Mouse (Mus musculus): ENCODE results near the gene Calu. TPM values are rescaled to one million over a fixed set of nuclear protein-coding genes. Genes with fewer than 3 reads are reported as not detected.

Calu gene
- polyA plus RNA-seq, 1 experiment from 2014 or later, result 156 TPM

GRCm38 (mm10) chr6:29396714-29397540 lies 49.1 kb downstream of the Calu start:
- Histone ChIP-seq H3K36me3 (replicated peaks) (no peaks in the 10 kb centered on the region), H3K9ac (peak overlapping the region; percentile 77), H3K4me3 (peak overlapping the region; percentile 80), H3K27me3 (replicated peaks) (peaks cover 11% of the 10 kb centered on the region; the same call in 1 of the 2 replicates), H3K4me1 (peaks cover 17% of the 10 kb centered on the region), H3K27ac (peak overlapping the region; percentile 73), H3K9me3 (no peaks in the 10 kb centered on the region), H3K4me2 (peak overlapping the region; percentile 89)
- WGBS, result under 1% methylated on average over 21 of the region's 24 CpGs
- peak; percentile 85 for ATAC-seq (replicated peaks)

GRCm38 (mm10) chr6:29397575-29397974 lies 49.7 kb downstream of the Calu start:
- 5% methylated on average over 6 of the region's 6 CpGs for whole genome bisulfite sequencing
- Histone ChIP-seq H3K4me2 (peak overlapping the region; percentile 89), H3K4me3 (peak overlapping the region; percentile 80), H3K36me3 (replicated peaks) (no peaks in the 10 kb centered on the region), H3K9me3 (no peaks in the 10 kb centered on the region), H3K4me1 (peaks cover 17% of the 10 kb centered on the region), H3K9ac (no peak overlapping the region; the same call in 1 of the 2 replicates), H3K27ac (0 out of 2 replicates have a peak overlapping the region, but pooled peaks have one; percentile 73), H3K27me3 (replicated peaks) (peaks cover 11% of the 10 kb centered on the region; the same call in 1 of the 2 replicates)
- 0 out of 2 replicates have a peak, but pooled peaks have one; percentile 24 for ATAC-seq (replicated peaks)

DNA sequence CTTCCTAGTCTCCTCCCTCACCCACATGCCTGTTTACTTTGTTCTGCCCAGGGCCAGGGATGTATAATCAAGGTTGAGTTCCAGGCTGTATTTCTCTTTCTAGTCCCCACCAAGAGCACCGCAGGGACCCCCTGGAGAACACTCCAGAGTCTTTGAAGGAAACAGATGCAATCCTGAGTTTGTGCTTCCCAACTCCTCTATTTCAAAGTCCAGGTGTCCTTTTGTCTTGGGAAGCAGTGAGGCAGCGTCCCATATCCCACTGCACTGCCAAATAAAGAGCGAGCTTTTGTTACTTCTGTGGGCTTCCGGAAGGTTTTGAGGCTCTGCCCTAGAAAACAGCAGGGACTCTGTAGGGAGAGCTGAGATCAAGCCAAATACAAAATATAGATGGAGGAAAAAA lies 52.0 kb downstream of the Calu start:
- WGBS, result 66% methylated on average over 4 of the region's 4 CpGs
- no peak overlapping the region for H3K27ac ChIP-seq
- H3K36me3 ChIP-seq (replicated peaks), result no peaks in the 10 kb centered on the region
- no peaks in the 10 kb centered on the region for H3K9me3 ChIP-seq
- H3K9ac ChIP-seq, result no peak overlapping the region
- no peak for ATAC-seq (replicated peaks)
- H3K27me3 ChIP-seq (replicated peaks), result 0 out of 2 replicates have a peak, but pooled peaks cover 3% of the 10 kb centered on the region
- H3K4me2 ChIP-seq, result no peak overlapping the region
- H3K4me1 ChIP-seq, result peaks cover 17% of the 10 kb centered on the region
- H3K4me3 ChIP-seq, result no peak overlapping the region

DNA sequence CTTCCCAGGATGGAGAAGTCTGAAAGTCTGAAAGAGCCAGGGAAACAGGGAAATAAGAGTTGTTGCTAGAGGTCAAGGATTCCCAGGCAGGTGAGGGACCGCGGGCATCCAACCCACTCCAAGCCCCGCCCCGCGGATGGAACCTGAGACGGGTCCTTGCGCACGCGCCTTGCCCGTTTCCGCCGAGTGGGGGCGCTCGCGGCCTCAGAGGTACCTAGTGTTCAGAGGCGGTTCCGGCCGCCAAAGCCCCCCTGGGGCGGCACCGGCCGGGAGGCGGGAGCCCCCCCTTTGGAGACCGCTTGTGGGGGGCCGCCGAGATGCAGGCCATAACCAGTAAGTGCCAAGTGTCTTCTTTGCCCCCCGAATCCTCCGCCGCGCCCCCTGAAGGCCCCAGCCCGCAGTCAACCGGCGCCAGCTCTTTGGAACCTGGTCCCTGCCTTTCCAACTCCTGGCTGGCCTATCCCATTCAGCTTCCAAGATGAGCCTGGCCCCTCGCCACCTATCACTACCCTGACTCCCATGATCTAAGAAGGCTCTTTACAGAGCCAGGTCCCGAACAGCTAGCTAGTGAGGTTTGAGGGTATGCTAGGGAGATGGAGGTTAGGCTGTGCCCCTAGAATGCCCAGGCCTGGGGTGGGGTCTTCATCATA lies 54.9 kb downstream of the Calu start:
- Histone ChIP-seq H3K4me2 (peak overlapping the region; percentile 8; the same call in 1 of the 2 replicates), H3K9ac (no peak overlapping the region), H3K4me1 (no peaks in the 10 kb centered on the region), H3K36me3 (replicated peaks) (peaks cover 3% of the 10 kb centered on the region; the same call in 1 of the 2 replicates), H3K9me3 (no peaks in the 10 kb centered on the region), H3K4me3 (no peak overlapping the region), H3K27ac (no peak overlapping the region), H3K27me3 (replicated peaks) (no peaks in the 10 kb centered on the region)
- 6% methylated on average over 34 of the region's 34 CpGs for WGBS
- ATAC-seq (replicated peaks), result no peak

DNA sequence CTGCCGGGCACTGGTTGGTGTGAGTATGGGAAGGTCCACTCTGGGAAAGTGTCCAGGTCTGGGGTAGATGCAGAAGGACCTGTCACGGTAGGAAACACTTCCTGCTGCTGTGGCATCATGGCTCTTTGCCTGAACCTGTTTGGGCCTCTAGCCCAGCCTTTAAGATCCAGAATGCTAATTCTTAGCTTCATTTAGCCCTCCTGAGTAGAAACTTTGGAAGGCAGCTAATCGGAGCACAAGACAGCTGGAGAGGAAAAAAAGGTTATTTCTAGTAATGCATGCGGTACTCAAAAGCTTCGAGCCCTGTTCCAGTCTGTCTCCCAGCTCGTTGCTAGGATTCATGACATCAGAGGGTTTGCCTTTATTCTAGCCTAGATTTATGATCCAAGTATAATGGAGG lies 58.5 kb downstream of the Calu start:
- no peak overlapping the region for H3K27ac ChIP-seq
- H3K27me3 ChIP-seq (replicated peaks), result no peaks in the 10 kb centered on the region
- H3K36me3 ChIP-seq (replicated peaks), result peaks cover 16% of the 10 kb centered on the region; the same call in 1 of the 2 replicates
- no peak overlapping the region for H3K9ac ChIP-seq
- no peak for ATAC-seq (replicated peaks)
- no peak overlapping the region for H3K4me3 ChIP-seq
- WGBS, result 85% methylated on average over 6 of the region's 6 CpGs
- H3K4me2 ChIP-seq, result no peak overlapping the region
- no peaks in the 10 kb centered on the region for H3K4me1 ChIP-seq
- H3K9me3 ChIP-seq, result no peaks in the 10 kb centered on the region

DNA sequence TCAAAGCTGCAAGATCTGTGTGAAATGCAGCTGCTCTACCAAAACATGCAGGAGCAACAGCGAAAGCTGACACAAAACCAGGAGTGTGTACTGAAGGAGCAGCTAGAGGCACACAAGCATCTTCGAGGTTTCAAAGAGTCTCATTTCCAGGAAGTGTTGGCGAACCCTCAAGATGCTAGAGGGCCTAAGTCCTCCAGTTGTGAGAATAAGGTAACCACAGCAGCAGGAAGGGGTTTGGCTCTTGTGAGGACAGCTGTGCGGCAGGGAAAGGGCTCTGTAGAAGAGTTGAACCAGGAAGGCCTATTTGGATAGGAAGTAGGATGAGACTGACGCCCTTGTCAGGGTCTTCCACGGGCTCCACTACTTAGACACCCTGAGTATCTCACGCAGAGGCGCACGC lies 67.6 kb downstream of the Calu start:
- no peak overlapping the region for H3K27ac ChIP-seq
- H3K27me3 ChIP-seq (replicated peaks), result no peaks in the 10 kb centered on the region
- H3K4me1 ChIP-seq, result no peaks in the 10 kb centered on the region
- peaks cover 15% of the 10 kb centered on the region; the same call in 1 of the 2 replicates for H3K36me3 ChIP-seq (replicated peaks)
- no peak overlapping the region for H3K4me2 ChIP-seq
- ATAC-seq (replicated peaks), result no peak
- no peak overlapping the region for H3K4me3 ChIP-seq
- no peaks in the 10 kb centered on the region for H3K9me3 ChIP-seq
- no peak overlapping the region for H3K9ac ChIP-seq
- 84% methylated on average over 9 of the region's 9 CpGs for WGBS

GRCm38 (mm10) chr6:29420596-29420995 lies 72.7 kb downstream of the Calu start:
- no peaks in the 10 kb centered on the region; the same call in 1 of the 2 replicates for H3K36me3 ChIP-seq (replicated peaks)
- no peak overlapping the region for H3K4me3 ChIP-seq
- WGBS, result 97% methylated on average over 2 of the region's 2 CpGs

GRCm38 (mm10) chr6:29425118-29425517 lies 77.2 kb downstream of the Calu start:
- H3K4me1 ChIP-seq, result no peaks in the 10 kb centered on the region
- no peaks in the 10 kb centered on the region for H3K27me3 ChIP-seq (replicated peaks)
- no peak overlapping the region for H3K4me3 ChIP-seq
- H3K9ac ChIP-seq, result no peak overlapping the region
- no peak for ATAC-seq (replicated peaks)
- 78% methylated on average over 8 of the region's 8 CpGs for WGBS
- H3K27ac ChIP-seq, result no peak overlapping the region
- no peaks in the 10 kb centered on the region for H3K36me3 ChIP-seq (replicated peaks)
- H3K4me2 ChIP-seq, result no peak overlapping the region
- H3K9me3 ChIP-seq, result no peaks in the 10 kb centered on the region

More at GRCm38 (mm10) chr6:29420596-29420995, 72.7 kb downstream of the Calu start:
- no peak overlapping the region for H3K9ac ChIP-seq
- ATAC-seq (replicated peaks), result no peak
- H3K27ac ChIP-seq, result no peak overlapping the region
- no peaks in the 10 kb centered on the region for H3K9me3 ChIP-seq
- no peaks in the 10 kb centered on the region for H3K4me1 ChIP-seq
- H3K27me3 ChIP-seq (replicated peaks), result no peaks in the 10 kb centered on the region
- no peak overlapping the region for H3K4me2 ChIP-seq

GRCm38 (mm10) chr6:29426331-29426730 lies 78.5 kb downstream of the Calu start:
- no peak for ATAC-seq (replicated peaks)
- Histone ChIP-seq H3K36me3 (replicated peaks) (no peaks in the 10 kb centered on the region), H3K9me3 (no peaks in the 10 kb centered on the region), H3K4me3 (no peak overlapping the region), H3K27me3 (replicated peaks) (peaks cover 6% of the 10 kb centered on the region; the same call in 1 of the 2 replicates), H3K4me1 (no peaks in the 10 kb centered on the region), H3K4me2 (no peak overlapping the region), H3K9ac (no peak overlapping the region), H3K27ac (no peak overlapping the region)
- 83% methylated on average over 6 of the region's 6 CpGs for WGBS

Small RNA genes within 50 kb of the gene (microRNA-seq; reads per million reads assigned to microRNA genes)
- 0.74 reads per million for gene Gm26220
- gene Gm44354, result not detected

Other genes with a start within 250 kb of the Calu start
- 38.9 and 46.9 TPM in 2 replicates for gene Rbm28, start 183.1 kb upstream of the Calu start, polyA plus RNA-seq (2015; fragmentation: Nextera tagmentation; extraction: Ambion mirVana)
- gene Prrt4, start 168.5 kb upstream of the Calu start, polyA plus RNA-seq (2015; fragmentation: Nextera tagmentation; extraction: Ambion mirVana), result 9.8 and 10.7 TPM in 2 replicates
- 59.3 and 63.4 TPM in 2 replicates for gene Impdh1, start 131.7 kb upstream of the Calu start, polyA plus RNA-seq (2015; fragmentation: Nextera tagmentation; extraction: Ambion mirVana)
- gene Hilpda, start 75.6 kb upstream of the Calu start, polyA plus RNA-seq (2015; fragmentation: Nextera tagmentation; extraction: Ambion mirVana), result 35.8 and 36.2 TPM in 2 replicates
- 0.40 and 0.86 TPM in 2 replicates for gene Fam71f2, start 68.5 kb upstream of the Calu start, polyA plus RNA-seq (2015; fragmentation: Nextera tagmentation; extraction: Ambion mirVana)
- not detected in 2 replicates for gene Fam71f1, start 28.9 kb upstream of the Calu start, polyA plus RNA-seq (2015; fragmentation: Nextera tagmentation; extraction: Ambion mirVana)
- 0.28 and 0.54 TPM in 2 replicates for gene Opn1sw, start 40.4 kb downstream of the Calu start, polyA plus RNA-seq (2015; fragmentation: Nextera tagmentation; extraction: Ambion mirVana)
- gene Ccdc136, start 48.2 kb downstream of the Calu start, polyA plus RNA-seq (2015; fragmentation: Nextera tagmentation; extraction: Ambion mirVana), result 36.9 and 40.5 TPM in 2 replicates
- gene Flnc, start 85.2 kb downstream of the Calu start, polyA plus RNA-seq (2015; fragmentation: Nextera tagmentation; extraction: Ambion mirVana), result 3.3 and 3.4 TPM in 2 replicates
- 342 and 365 TPM in 2 replicates for gene Atp6v1f, start 119.6 kb downstream of the Calu start, polyA plus RNA-seq (2015; fragmentation: Nextera tagmentation; extraction: Ambion mirVana)
- gene Atp6v1fnb, start 123.4 kb downstream of the Calu start, polyA plus RNA-seq (2015; fragmentation: Nextera tagmentation; extraction: Ambion mirVana), result 0.27 and 1.0 TPM in 2 replicates
- 18.9 and 20.9 TPM in 2 replicates for gene Kcp, start 159.9 kb downstream of the Calu start, polyA plus RNA-seq (2015; fragmentation: Nextera tagmentation; extraction: Ambion mirVana)
- 2.0 and 2.1 TPM in 2 replicates for gene Irf5, start 178.6 kb downstream of the Calu start, polyA plus RNA-seq (2015; fragmentation: Nextera tagmentation; extraction: Ambion mirVana)

All from midbrain, embryonic 15.5 days (tissue).